Mouse (Mus musculus) cortical plate, adult 2 months (tissue): ENCODE data around the gene 1700088E04Rik.

Experiments used
- CTCF ChIP-seq: fragments of 200-500 bp; IDR thresholded peaks from 2 replicates; pipeline ENCODE4 v1.5.1; 2011; ENCODE audit warnings: mild to moderate bottlenecking, control low read depth, low read length; ENCODE audit not compliant: insufficient read depth; ENCODE audit errors: extremely low read depth
- POLR2A ChIP-seq: fragments of 200-500 bp; IDR thresholded peaks from 2 replicates; pipeline ENCODE4 v1.6.1; 2011; ENCODE audit warnings: mild to moderate bottlenecking, low read length, control low read depth; ENCODE audit not compliant: insufficient read depth; ENCODE audit errors: extremely low read depth

GRCm38 (mm10) chr15:79115276-79115675, 25.8 kb downstream of the 1700088E04Rik start:
- TF ChIP-seq CTCF (no peak), POLR2A (no peak)
